Mouse (Mus musculus): ENCODE data around the gene Gm20854. TPM values are rescaled to one million over a fixed set of nuclear protein-coding genes. Genes with fewer than 3 reads are reported as not detected.

The Gm20854 gene
- polyA plus RNA-seq (2012; ENCODE audit: low replicate concordance): not detected in 2 replicates

GRCm38 (mm10) chrY:85530808-85531207, at the start of gene Gm20854:
Gene Gm20854, minus strand, starts transcription at chrY:85530908.

Data from hematopoietic multipotent progenitor cell, adult 10-12 weeks (in vitro differentiated cells).